Mouse (Mus musculus) T-helper 17 cell (primary cell): ENCODE data around the gene Acadvl.

ENCODE experiments used
- in situ Hi-C, 2 experiments: fragments of 300-600 bp; cut with MboI, MseI; formaldehyde crosslinking; loops; 1 replicate in 1 of 2; 2 replicates in 1 of 2; pipeline ENCODE4 v1.15.1; 2025; ENCODE audit warnings: high pct_unique_total_duplicates in 2 of 2

The Acadvl gene

GRCm38 (mm10) chr11:70010033-70010432, 5.2 kb downstream of the Acadvl start:
- in situ Hi-C loops, result loop anchor here in 1 of 2 experiments (10.0 kb wide), 1 partner anchor 905 kb away; no protein-coding TSS in a partner anchor

GRCm38 (mm10) chr11:70005521-70005920, 9.7 kb downstream of the Acadvl start:
- in situ Hi-C loops, result no loop called here

- in situ Hi-C loops, result no loop called here
Measured at GRCm38 (mm10) chr11:70002471-70002870, 12.7 kb downstream of the Acadvl start.

- in situ Hi-C loops, result no loop called here
Measured at GRCm38 (mm10) chr11:70001865-70002264, 13.3 kb downstream of the Acadvl start.

GRCm38 (mm10) chr11:70001159-70001558, 14.1 kb downstream of the Acadvl start:
- in situ Hi-C loops, result no loop called here

GRCm38 (mm10) chr11:70000396-70000898, 14.8 kb downstream of the Acadvl start, which contains the start of gene Dvl2:
Gene Dvl2, plus strand, starts transcription at chr11:70000595.
- in situ Hi-C loops, result no loop called here

GRCm38 (mm10) chr11:69999666-70000065, 15.5 kb downstream of the Acadvl start:
- in situ Hi-C loops, result loop anchor here in 1 of 2 experiments (10.0 kb wide), 2 partner anchors 585 to 655 kb away; partner anchors contain the start of genes Eno3, Kdm6b and Pfn1

- in situ Hi-C loops, result loop anchor here in 1 of 2 experiments (10.0 kb wide), 2 partner anchors 584 to 656 kb away; partner anchors contain the start of genes Eno3, Kdm6b and Pfn1
Measured at GRCm38 (mm10) chr11:69998567-69999491, 16.4 kb downstream of the Acadvl start.

- in situ Hi-C loops, result loop anchor here in 1 of 2 experiments (10.0 kb wide), 2 partner anchors 582 to 658 kb away; partner anchors contain the start of genes Eno3, Kdm6b and Pfn1
Measured at GRCm38 (mm10) chr11:69997070-69997509, 18.1 kb downstream of the Acadvl start.

GRCm38 (mm10) chr11:69996161-69997061, 18.8 kb downstream of the Acadvl start:
- in situ Hi-C loops, result loop anchor here in 1 of 2 experiments (10.0 kb wide), 2 partner anchors 582 to 658 kb away; partner anchors contain the start of genes Eno3, Kdm6b and Pfn1

GRCm38 (mm10) chr11:69995391-69995960, 19.7 kb downstream of the Acadvl start, which contains the start of gene Phf23:
Gene Phf23, plus strand, starts transcription at chr11:69995777.
- in situ Hi-C loops, result loop anchor here in 1 of 2 experiments (10.0 kb wide), 2 partner anchors 581 to 659 kb away; partner anchors contain the start of genes Eno3, Kdm6b and Pfn1

GRCm38 (mm10) chr11:69994401-69995090, 20.7 kb downstream of the Acadvl start:
- in situ Hi-C loops, result loop anchor here (5.0 to 10.0 kb wide), 3 partner anchors 580 to 660 kb away; partner anchors contain the start of genes Eno3 (in 1 of the 2), Kdm6b (in 1 of the 2) and Pfn1 (in 1 of the 2)

- in situ Hi-C loops, result loop anchor here (5.0 to 10.0 kb wide), 3 partner anchors 578 to 662 kb away; partner anchors contain the start of genes Eno3 (in 1 of the 2), Kdm6b (in 1 of the 2) and Pfn1 (in 1 of the 2)
Measured at GRCm38 (mm10) chr11:69992932-69993331, 22.3 kb downstream of the Acadvl start.

GRCm38 (mm10) chr11:69992396-69992795, 22.8 kb downstream of the Acadvl start:
- in situ Hi-C loops, result loop anchor here (5.0 to 10.0 kb wide), 3 partner anchors 578 to 662 kb away; partner anchors contain the start of genes Eno3 (in 1 of the 2), Kdm6b (in 1 of the 2) and Pfn1 (in 1 of the 2)

GRCm38 (mm10) chr11:69991711-69992110, 23.5 kb downstream of the Acadvl start:
- in situ Hi-C loops, result loop anchor here (5.0 to 10.0 kb wide), 3 partner anchors 577 to 663 kb away; partner anchors contain the start of genes Eno3 (in 1 of the 2), Kdm6b (in 1 of the 2) and Pfn1 (in 1 of the 2)

GRCm38 (mm10) chr11:69990850-69991691, 24.1 kb downstream of the Acadvl start, which contains the start of gene Gabarap:
Gene Gabarap, plus strand, starts transcription at chr11:69991143.
- in situ Hi-C loops, result loop anchor here (5.0 to 10.0 kb wide), 3 partner anchors 576 to 664 kb away; partner anchors contain the start of genes Eno3 (in 1 of the 2), Kdm6b (in 1 of the 2) and Pfn1 (in 1 of the 2)

GRCm38 (mm10) chr11:69989949-69990348, 25.3 kb downstream of the Acadvl start:
- in situ Hi-C loops, result loop anchor here (5.0 to 10.0 kb wide), 3 partner anchors 575 to 665 kb away; partner anchors contain the start of genes Eno3 (in 1 of the 2), Kdm6b (in 1 of the 2) and Pfn1 (in 1 of the 2)

- in situ Hi-C loops, result no loop called here
Measured at GRCm38 (mm10) chr11:69984431-69984830, 30.8 kb downstream of the Acadvl start.
